Mouse (Mus musculus) neural tube, embryonic 15.5 days (tissue): ENCODE measurements around the gene Zc3h6. TPM values are rescaled to one million over a fixed set of nuclear protein-coding genes. Genes with fewer than 3 reads are reported as not detected.

Source experiments
- ATAC-seq: fragments of 200-750 bp; cut with Nextera tagmentation; 2 replicates; pipeline ENCODE4 v1.8.0; 2017; ENCODE audit warnings: mild to moderate bottlenecking, moderate TSS enrichment, moderate library complexity; ENCODE audit not compliant: low FRiP score
- H3K27ac ChIP-seq: fragments of 300-500 bp; sonication (generic); replicated peaks from 2 replicates; pipeline ENCODE4 v1.5.1; 2015; ENCODE audit warnings: mild to moderate bottlenecking, inconsistent platforms
- H3K27me3 ChIP-seq: fragments of 300-500 bp; sonication (generic); replicated peaks from 2 replicates; pipeline ENCODE4 v1.6.1; 2015; ENCODE audit warnings: inconsistent platforms
- H3K36me3 ChIP-seq: fragments of 300-500 bp; sonication (generic); 2 replicates; pipeline ENCODE4 v1.6.1; 2015; ENCODE audit warnings: inconsistent platforms
- H3K4me1 ChIP-seq: fragments of 300-500 bp; sonication (generic); 2 replicates; pipeline ENCODE4 v1.6.1; 2015; ENCODE audit warnings: inconsistent platforms
- H3K4me2 ChIP-seq: fragments of 300-500 bp; sonication (generic); 2 replicates; pipeline ENCODE4 v1.6.1; 2015; ENCODE audit warnings: inconsistent platforms, mild to moderate bottlenecking, moderate library complexity
- H3K4me3 ChIP-seq: fragments of 300-500 bp; sonication (generic); replicated peaks from 2 replicates; pipeline ENCODE4 v1.5.1; 2015; ENCODE audit warnings: mild to moderate bottlenecking, inconsistent platforms
- H3K9ac ChIP-seq: fragments of 300-500 bp; sonication (generic); replicated peaks from 2 replicates; pipeline ENCODE4 v1.6.1; 2015; ENCODE audit warnings: mild to moderate bottlenecking, inconsistent platforms
- H3K9me3 ChIP-seq: fragments of 300-500 bp; sonication (generic); replicated peaks from 2 replicates; pipeline ENCODE4 v1.6.1; 2016; ENCODE audit warnings: inconsistent platforms
- WGBS: fragments of 180-500 bp; shearing (Covaris S2); methylation state at CpG from one replicate; pipeline ENCODE4 v1.1.7; 2015; ENCODE audit warnings: mixed read lengths; 5-methylcytosine and 5-hydroxymethylcytosine counted together
- polyA plus RNA-seq: library from polyadenylated mRNA; unstranded; fragments of >200 nt; fragmentation: Nextera tagmentation; extraction: Ambion mirVana; gene quantifications from 2 replicates; pipeline ENCODE4 v1.2.1, GENCODE M21; 2015

The Zc3h6 gene
- 2.7 and 3.7 TPM in 2 replicates for polyA plus RNA-seq

DNA sequence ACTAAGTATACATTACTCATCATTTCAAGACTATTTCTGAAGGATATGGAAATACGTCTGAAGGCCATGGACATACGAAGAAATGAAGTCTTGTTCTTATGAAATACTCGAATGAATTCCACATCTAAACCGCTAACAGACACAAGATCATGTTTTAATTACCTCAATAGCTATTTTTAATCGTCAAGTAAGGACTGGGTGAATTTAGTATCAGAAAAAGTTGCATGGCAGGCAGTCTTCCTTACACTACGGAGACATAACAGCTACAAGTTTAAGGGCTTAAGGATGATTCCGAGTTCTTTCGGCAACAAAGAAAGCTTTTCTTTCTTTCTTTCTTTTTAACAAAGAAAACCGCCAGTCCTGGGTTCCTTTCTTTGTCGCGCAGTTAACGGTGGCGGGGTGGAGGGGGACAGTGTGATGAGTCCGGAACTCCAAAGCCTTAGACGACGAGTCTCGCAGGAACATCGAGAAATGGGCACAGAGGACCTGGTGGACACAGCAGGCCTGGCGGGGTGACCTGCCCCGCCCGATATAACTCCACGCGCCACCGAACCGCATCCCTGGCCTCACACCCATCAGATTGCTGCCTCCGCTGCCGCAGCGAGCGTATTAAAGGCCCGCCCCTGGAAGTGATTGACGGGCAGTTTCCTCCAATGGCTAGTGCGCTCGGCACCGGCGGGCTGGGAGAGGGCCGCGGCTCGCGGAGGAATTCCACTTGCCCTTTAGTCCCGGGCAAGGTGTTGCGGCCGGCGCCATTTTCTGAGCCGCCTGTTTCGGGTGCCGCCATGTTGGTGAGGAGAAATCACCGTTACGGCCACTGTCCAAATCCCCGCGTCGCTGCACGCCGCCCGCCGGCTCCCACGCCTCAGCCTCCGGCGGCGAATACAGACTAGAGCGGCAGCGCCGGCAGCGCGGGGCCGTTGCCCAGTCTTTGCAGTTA lies at the start of gene Zc3h6:
Gene Zc3h6, plus strand, starts transcription at position 762 of the 940 bp plus-strand sequence.
- Histone ChIP-seq H3K27me3 (no peaks in the 10 kb centered on the region), H3K9me3 (no peaks in the 10 kb centered on the region), H3K4me1 (peaks cover 17% of the 10 kb centered on the region), H3K36me3 (no peaks in the 10 kb centered on the region), H3K4me2 (peak within 1 kb of the TSS; percentile 57), H3K9ac (peak within 1 kb of the TSS; percentile 91), H3K27ac (peak within 1 kb of the TSS; percentile 100), H3K4me3 (peak within 1 kb of the TSS; percentile 63)
- under 1% methylated on average over 65 of the region's 65 CpGs for WGBS
- ATAC-seq: peak; percentile 96

- H3K9ac ChIP-seq: no peak overlapping the region
- H3K4me1 ChIP-seq: no peaks in the 10 kb centered on the region
- H3K4me2 ChIP-seq: no peak overlapping the region
- no peak overlapping the region for H3K4me3 ChIP-seq
- H3K9me3 ChIP-seq: no peaks in the 10 kb centered on the region
- no peak overlapping the region for H3K27ac ChIP-seq
- no peak for ATAC-seq
- peaks cover 23% of the 10 kb centered on the region for H3K36me3 ChIP-seq
- no peaks in the 10 kb centered on the region for H3K27me3 ChIP-seq
- 93% methylated on average over 4 of the region's 4 CpGs for WGBS
Observed at GRCm38 (mm10) chr2:128924799-128925198, 42.4 kb upstream of the Zc3h6 start.

GRCm38 (mm10) chr2:128928446-128928845 lies 38.8 kb upstream of the Zc3h6 start:
- no peaks in the 10 kb centered on the region for H3K4me1 ChIP-seq
- H3K36me3 ChIP-seq: peaks cover 46% of the 10 kb centered on the region
- H3K27ac ChIP-seq: no peak overlapping the region
- ATAC-seq: no peak
- H3K27me3 ChIP-seq: no peaks in the 10 kb centered on the region
- WGBS: 80% methylated on average over 3 of the region's 3 CpGs
- H3K4me3 ChIP-seq: no peak overlapping the region
- no peak overlapping the region for H3K9ac ChIP-seq
- no peak overlapping the region for H3K4me2 ChIP-seq
- H3K9me3 ChIP-seq: no peaks in the 10 kb centered on the region

GRCm38 (mm10) chr2:128930704-128931103 lies 36.5 kb upstream of the Zc3h6 start:
- no peak overlapping the region for H3K9ac ChIP-seq
- no peaks in the 10 kb centered on the region for H3K9me3 ChIP-seq
- peaks cover 42% of the 10 kb centered on the region for H3K36me3 ChIP-seq
- H3K4me1 ChIP-seq: no peaks in the 10 kb centered on the region
- H3K27me3 ChIP-seq: no peaks in the 10 kb centered on the region
- H3K27ac ChIP-seq: no peak overlapping the region
- no peak for ATAC-seq
- no peak overlapping the region for H3K4me2 ChIP-seq
- H3K4me3 ChIP-seq: no peak overlapping the region

GRCm38 (mm10) chr2:128936256-128936655 lies 30.9 kb upstream of the Zc3h6 start:
- Histone ChIP-seq H3K27ac (no peak overlapping the region), H3K4me2 (no peak overlapping the region), H3K4me1 (peaks cover 9% of the 10 kb centered on the region), H3K27me3 (no peaks in the 10 kb centered on the region), H3K9ac (no peak overlapping the region), H3K36me3 (peaks cover 25% of the 10 kb centered on the region; the same call in 1 of the 2 replicates), H3K4me3 (no peak overlapping the region), H3K9me3 (no peaks in the 10 kb centered on the region)
- no peak for ATAC-seq
- 92% methylated on average over 3 of the region's 3 CpGs for WGBS

DNA sequence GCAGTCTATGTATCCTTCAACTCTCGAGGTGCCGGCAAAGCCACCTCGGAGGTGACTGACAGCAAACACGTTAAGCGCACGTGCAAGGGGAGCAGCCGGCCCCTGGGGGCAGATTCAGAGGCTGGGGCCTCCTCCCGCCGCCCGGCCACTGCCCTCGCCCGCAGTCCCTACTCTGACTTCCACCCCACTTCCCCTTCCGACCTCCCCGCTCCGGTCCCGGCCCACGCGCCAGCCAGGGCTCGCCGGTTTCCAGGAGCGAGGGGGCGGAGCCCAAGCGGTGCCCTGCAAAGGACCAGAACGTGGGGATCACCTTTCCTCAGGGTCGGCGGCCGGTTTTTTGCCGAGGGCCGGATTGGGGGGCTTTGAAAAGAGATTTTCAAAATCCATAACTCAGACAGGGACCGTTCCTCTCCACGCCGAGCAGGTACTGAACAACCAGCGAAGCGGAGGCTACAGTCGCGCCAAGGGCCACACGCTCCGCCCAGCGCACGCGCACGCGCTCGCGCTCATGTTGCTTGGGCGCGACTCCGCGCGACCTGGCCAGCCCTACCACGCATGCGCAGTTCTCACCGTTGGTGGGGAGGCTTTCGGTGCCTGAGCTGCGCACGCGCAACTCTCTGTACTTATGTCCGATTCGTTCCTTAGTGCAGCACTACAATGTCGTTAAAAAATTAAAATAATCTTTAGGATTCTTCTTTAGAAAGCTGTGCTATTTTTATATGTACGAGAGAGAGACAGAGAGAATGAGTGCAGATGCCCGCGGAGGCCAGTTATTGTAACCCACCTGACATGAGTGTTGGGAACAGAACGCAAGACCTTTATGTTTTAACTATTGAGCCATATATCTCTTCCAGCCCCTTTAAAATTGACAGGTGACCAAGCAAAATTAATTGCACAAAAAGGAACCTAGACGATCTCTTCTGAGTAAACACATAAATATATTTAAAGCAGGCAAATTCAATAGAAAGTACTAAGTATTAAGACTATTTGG lies 23.4 kb upstream of the Zc3h6 start, which contains the start of gene Zc3h8:
Gene Zc3h8, minus strand, starts transcription at position 540 of the 991 bp plus-strand sequence.
- peak; percentile 94 for ATAC-seq
- peak within 1 kb of the TSS; percentile 81 for H3K4me2 ChIP-seq
- peaks cover 12% of the 10 kb centered on the region for H3K4me1 ChIP-seq
- no peaks in the 10 kb centered on the region for H3K9me3 ChIP-seq
- H3K36me3 ChIP-seq: 0 out of 2 replicates have a peak, but pooled peaks cover 2% of the 10 kb centered on the region
- peak within 1 kb of the TSS; percentile 90 for H3K27ac ChIP-seq
- H3K4me3 ChIP-seq: peak within 1 kb of the TSS; percentile 85
- peak within 1 kb of the TSS; percentile 74 for H3K9ac ChIP-seq
- H3K27me3 ChIP-seq: peaks cover 5% of the 10 kb centered on the region; the same call in 1 of the 2 replicates
- WGBS: 1% methylated on average over 65 of the region's 65 CpGs

GRCm38 (mm10) chr2:128947962-128948588 lies 19.1 kb upstream of the Zc3h6 start:
- Histone ChIP-seq H3K4me2 (no peak overlapping the region), H3K4me1 (peaks cover 3% of the 10 kb centered on the region; the same call in 1 of the 2 replicates), H3K36me3 (no peaks in the 10 kb centered on the region), H3K9me3 (no peaks in the 10 kb centered on the region), H3K27me3 (peaks cover 5% of the 10 kb centered on the region; the same call in 1 of the 2 replicates), H3K4me3 (no peak overlapping the region), H3K27ac (no peak overlapping the region), H3K9ac (no peak overlapping the region)
- ATAC-seq: no peak
- 38% methylated on average over 6 of the region's 6 CpGs for WGBS

- Histone ChIP-seq H3K9me3 (no peaks in the 10 kb centered on the region), H3K36me3 (no peaks in the 10 kb centered on the region), H3K4me1 (no peaks in the 10 kb centered on the region), H3K4me3 (no peak overlapping the region), H3K9ac (no peak overlapping the region), H3K27me3 (no peaks in the 10 kb centered on the region), H3K4me2 (no peak overlapping the region), H3K27ac (no peak overlapping the region)
- ATAC-seq: no peak
Observed at GRCm38 (mm10) chr2:128954186-128954585, 13.0 kb upstream of the Zc3h6 start.

DNA sequence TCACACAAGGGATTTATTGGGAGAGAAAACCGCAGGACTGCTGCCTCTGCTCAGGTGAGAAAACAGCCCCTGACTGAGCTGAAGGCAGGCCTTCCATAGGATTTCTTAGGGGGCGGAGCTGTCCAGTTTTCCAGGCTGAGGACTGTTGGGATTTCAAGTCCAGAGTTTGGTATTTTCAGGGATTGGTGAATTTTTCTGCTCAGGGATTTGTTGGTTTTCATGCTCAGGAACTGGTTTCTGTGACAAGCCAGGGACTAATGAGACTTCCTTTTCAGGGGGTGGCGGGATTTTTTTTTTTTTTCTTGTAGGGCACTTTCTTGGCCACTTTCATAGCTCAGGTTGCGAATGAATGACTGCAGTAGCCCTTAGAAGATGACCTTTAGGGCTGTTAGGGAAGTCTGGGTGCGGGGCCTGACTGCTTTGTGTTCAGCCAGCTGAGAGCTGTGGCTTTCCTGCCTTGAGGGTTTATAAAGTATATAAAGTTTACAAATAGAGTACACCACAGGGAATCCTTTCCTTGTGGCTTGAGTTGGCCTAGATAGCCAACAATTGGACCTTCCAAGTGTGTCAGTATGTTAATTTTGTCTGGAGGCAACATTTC lies 1.6 kb upstream of the Zc3h6 start:
- Histone ChIP-seq H3K27ac (peak overlapping the region; percentile 66), H3K9me3 (no peaks in the 10 kb centered on the region), H3K4me3 (peak overlapping the region; percentile 17; the same call in 1 of the 2 replicates), H3K4me1 (peaks cover 17% of the 10 kb centered on the region), H3K4me2 (peak overlapping the region; percentile 57), H3K9ac (peak overlapping the region; percentile 26; the same call in 1 of the 2 replicates), H3K27me3 (no peaks in the 10 kb centered on the region), H3K36me3 (no peaks in the 10 kb centered on the region)
- 35% methylated on average over 5 of the region's 5 CpGs for WGBS
- ATAC-seq: no peak

DNA sequence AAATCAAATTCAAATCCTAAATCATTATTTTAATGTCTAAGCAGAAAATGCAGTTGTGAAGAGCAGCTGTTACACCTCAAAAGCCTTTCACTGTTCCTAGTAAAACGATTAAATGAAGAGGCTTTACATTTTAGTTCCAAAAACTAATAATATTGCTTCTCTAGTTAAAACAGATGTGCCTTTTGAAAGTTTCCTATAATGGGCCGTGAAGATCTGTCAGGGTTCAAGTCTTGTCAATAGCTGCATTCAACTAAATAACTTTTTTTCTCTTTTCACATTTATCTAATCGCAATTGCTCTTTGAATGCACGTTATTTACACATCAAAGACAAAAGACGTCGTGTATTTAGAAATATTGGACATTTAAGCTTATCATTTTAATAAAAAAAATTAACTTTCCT lies 966 bp upstream of the Zc3h6 start:
- no peaks in the 10 kb centered on the region for H3K9me3 ChIP-seq
- H3K27ac ChIP-seq: peak overlapping the region; percentile 100
- peak overlapping the region; percentile 23; the same call in 1 of the 2 replicates for H3K4me3 ChIP-seq
- peak overlapping the region; percentile 57 for H3K4me2 ChIP-seq
- WGBS: 5% methylated on average over 6 of the region's 6 CpGs
- H3K27me3 ChIP-seq: no peaks in the 10 kb centered on the region
- peaks cover 17% of the 10 kb centered on the region for H3K4me1 ChIP-seq
- no peak for ATAC-seq
- no peaks in the 10 kb centered on the region for H3K36me3 ChIP-seq
- H3K9ac ChIP-seq: peak overlapping the region; percentile 26; the same call in 1 of the 2 replicates
